Mouse (Mus musculus) A20 (cell line): Measurements from ENCODE around the gene Usp54.

Experiments used
- DNase-seq: peaks from one replicate; pipeline ENCODE4 v3.0.0-alpha.2; 2011; ENCODE audit warnings: low read depth, low spot score

The Usp54 gene

GRCm38 (mm10) chr14:20502966-20503365, 137.9 kb downstream of the Usp54 start:
- DNase-seq = no peak

DNA sequence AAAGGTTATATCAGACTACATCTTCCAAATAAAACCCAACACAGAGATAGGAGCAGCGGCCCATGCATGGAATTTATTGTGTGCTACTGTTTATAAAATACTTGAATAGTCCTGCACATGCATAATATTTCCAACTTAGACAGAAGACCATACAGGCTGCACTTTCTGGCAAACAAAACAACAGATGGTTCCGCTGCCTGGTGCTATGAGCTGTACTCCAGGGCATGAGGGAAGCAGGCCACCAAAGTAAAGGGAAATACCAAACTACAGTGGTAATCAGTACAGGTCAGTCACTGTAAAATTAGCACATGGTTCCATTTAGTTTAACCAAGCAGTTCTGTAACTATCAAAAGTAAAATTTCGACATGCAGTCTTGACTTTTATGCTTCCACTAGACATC, 140.9 kb downstream of the Usp54 start:
- no peak for DNase-seq
